Mouse (Mus musculus) right cerebral cortex, postnatal 25 days (tissue): Measurements from ENCODE around the gene Atg5.

ENCODE experiments used
- DNase-seq: peaks from one replicate; pipeline ENCODE4 v3.0.0; 2022

The Atg5 gene

DNA sequence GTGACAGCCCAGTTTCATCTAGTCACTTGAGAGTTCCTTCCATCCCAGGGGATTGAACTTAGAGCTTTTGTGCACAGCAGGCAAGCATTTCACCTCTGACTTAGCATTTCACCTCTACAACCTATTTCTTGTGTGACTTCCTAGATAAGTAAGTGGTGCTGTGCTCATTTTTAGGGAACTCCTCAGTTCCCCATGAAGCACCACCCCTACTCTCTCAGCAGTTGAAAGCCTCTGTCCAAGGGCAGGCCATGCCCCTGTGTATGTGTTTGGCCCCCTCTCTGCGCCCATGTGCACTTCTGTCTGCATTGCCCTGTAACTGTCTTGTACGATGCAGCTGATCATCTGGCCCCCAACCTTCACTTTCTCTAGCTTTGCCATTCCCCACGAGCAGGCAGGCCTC, 132.0 kb downstream of the Atg5 start:
- no peak for DNase-seq

DNA sequence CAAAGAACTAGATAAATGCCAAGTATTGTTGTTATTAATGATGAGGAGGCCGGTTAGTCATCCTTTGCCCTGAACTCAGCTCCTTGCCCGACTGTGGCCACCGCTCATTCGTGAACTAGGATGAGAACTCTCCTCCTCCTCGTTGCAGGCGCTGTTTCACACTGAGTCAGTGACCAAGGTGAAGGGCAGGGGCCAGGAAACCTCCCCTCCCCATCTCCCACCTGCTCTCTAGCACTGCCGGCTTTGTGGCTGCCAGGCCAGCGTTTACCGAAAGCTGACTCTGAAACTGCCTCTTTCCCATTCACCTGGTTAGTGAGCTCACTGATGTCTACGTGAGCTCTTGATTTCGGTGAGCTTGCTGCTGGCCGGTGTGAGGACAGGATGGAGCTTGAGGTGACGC, 132.4 kb downstream of the Atg5 start:
- DNase-seq = no peak

DNA sequence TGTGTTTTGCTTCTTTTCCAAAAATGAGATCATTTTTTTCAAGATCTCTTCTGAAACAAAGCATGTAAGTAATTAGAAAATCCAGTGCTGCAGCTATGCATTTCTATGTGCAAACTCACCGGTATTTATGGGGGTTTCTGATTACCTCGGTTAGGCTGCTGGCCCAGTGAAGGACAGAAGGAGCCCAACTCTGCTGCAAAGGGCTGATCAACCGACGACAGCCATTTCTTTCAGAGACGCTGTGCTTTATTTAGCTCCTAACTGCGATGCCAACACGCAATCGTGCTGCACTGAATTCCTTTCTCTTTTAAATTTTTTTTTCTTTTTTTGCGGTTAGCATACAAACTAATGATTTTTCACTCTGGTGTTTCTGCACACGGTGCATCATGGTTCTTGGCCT, 133.4 kb downstream of the Atg5 start:
- DNase-seq = no peak

DNA sequence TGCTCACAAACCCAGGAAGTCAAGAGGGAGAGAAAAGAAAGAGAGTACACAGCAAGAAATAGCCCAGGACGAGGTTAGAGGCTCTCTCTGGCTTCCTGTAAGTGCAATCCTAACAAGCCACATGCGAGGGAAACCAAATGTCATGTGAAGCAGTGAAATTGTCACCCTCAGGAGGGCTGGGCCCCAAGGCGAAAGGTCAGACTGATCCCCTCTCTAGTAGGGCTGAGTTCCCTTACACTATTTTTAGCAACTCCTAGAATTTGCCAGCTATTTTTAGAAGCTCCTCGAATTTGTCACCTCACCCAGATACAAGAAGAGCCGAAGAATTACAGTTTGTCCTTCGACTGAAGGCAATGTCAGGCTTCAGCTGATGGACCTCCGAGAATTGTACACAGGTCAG, 135.3 kb downstream of the Atg5 start:
- no peak for DNase-seq

DNA sequence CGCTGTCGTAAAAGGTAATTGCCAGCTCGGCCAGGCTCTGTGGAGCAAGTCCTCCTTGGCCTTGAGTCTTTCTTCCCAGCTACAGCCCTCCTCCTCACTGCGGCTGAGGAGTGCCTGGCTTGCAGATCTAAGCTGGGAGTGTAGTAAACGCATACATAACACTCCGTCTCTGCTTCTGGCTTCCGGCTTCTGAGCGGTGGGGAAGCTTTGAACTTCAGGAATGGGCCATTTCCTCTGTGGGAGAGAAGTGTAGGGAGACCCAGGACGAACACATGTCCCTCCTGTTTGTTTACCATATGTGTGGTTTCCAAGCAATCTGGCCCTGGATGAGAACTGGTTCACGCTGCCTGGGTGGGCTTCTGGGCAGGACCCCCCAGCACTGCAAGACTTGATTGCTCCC, 140.9 kb downstream of the Atg5 start:
- no peak for DNase-seq

DNA sequence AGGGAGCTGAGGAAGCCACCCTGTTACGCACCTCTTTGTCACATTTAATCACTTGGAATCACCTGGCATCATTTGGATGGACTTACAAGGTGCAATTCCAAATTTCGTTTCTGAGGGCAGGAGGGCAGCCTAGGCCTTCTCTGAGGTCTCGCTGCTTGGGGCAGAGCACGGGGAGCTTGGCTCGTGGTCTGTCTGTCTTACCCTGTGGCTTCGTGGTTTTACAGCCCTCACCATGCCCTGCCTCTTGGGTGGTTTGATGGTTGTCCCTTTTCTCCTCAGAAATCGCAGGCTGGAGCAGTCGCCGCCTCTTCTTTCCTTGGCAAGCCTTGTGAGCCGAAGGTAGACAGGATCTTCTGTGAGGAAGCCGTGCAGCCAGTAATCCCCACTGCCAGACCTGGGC, 141.8 kb downstream of the Atg5 start:
- no peak for DNase-seq
